Mouse (Mus musculus): ENCODE results near the gene Tnfrsf25. TPM values are rescaled to one million over a fixed set of nuclear protein-coding genes. Genes with fewer than 3 reads are reported as not detected.
A peak's percentile ranks its signal among the peaks of the same experiment; 100 is the strongest.

Tnfrsf25 gene
- polyA plus RNA-seq (2012; rRNA removed) = 7.0 and 10.6 TPM in 2 replicates

GRCm38 (mm10) chr4:152115921-152116612 lies at the start of gene Tnfrsf25:
Gene Tnfrsf25, plus strand, starts transcription at chr4:152115934.
- DNase-seq (ENCODE audit: extremely low spot score in 1 of 2, low spot score in 1 of 2) = no peak

GRCm38 (mm10) chr4:152067280-152067679 lies 48.5 kb upstream of the Tnfrsf25 start:
- no peak for DNase-seq (ENCODE audit: extremely low spot score in 1 of 2, low spot score in 1 of 2)

- no peak for DNase-seq (ENCODE audit: extremely low spot score in 1 of 2, low spot score in 1 of 2)
Measured at GRCm38 (mm10) chr4:152068166-152068724, 47.5 kb upstream of the Tnfrsf25 start.

- no peak for DNase-seq (ENCODE audit: extremely low spot score in 1 of 2, low spot score in 1 of 2)
Measured at GRCm38 (mm10) chr4:152069245-152069644, 46.5 kb upstream of the Tnfrsf25 start.

GRCm38 (mm10) chr4:152070494-152071396 lies 45.0 kb upstream of the Tnfrsf25 start:
- DNase-seq (ENCODE audit: extremely low spot score in 1 of 2, low spot score in 1 of 2) = no peak

- DNase-seq (ENCODE audit: extremely low spot score in 1 of 2, low spot score in 1 of 2) = no peak
Measured at GRCm38 (mm10) chr4:152072121-152072601, 43.6 kb upstream of the Tnfrsf25 start, which contains the start of gene Plekhg5. Gene Plekhg5, plus strand, starts transcription at chr4:152072498.

GRCm38 (mm10) chr4:152072655-152073054 lies 43.1 kb upstream of the Tnfrsf25 start:
- no peak for DNase-seq (ENCODE audit: extremely low spot score in 1 of 2, low spot score in 1 of 2)

- no peak for DNase-seq (ENCODE audit: extremely low spot score in 1 of 2, low spot score in 1 of 2)
Measured at GRCm38 (mm10) chr4:152073715-152074114, 42.0 kb upstream of the Tnfrsf25 start.

- DNase-seq (ENCODE audit: extremely low spot score in 1 of 2, low spot score in 1 of 2) = no peak
Measured at GRCm38 (mm10) chr4:152074548-152074947, 41.2 kb upstream of the Tnfrsf25 start.

- no peak for DNase-seq (ENCODE audit: extremely low spot score in 1 of 2, low spot score in 1 of 2)
Measured at GRCm38 (mm10) chr4:152077191-152077590, 38.5 kb upstream of the Tnfrsf25 start.

GRCm38 (mm10) chr4:152078105-152078530 lies 37.6 kb upstream of the Tnfrsf25 start:
- DNase-seq (ENCODE audit: extremely low spot score in 1 of 2, low spot score in 1 of 2) = no peak

GRCm38 (mm10) chr4:152079261-152079660 lies 36.5 kb upstream of the Tnfrsf25 start:
- no peak for DNase-seq (ENCODE audit: extremely low spot score in 1 of 2, low spot score in 1 of 2)

- no peak for DNase-seq (ENCODE audit: extremely low spot score in 1 of 2, low spot score in 1 of 2)
Measured at GRCm38 (mm10) chr4:152079931-152080330, 35.8 kb upstream of the Tnfrsf25 start.

- DNase-seq (ENCODE audit: extremely low spot score in 1 of 2, low spot score in 1 of 2) = no peak
Measured at GRCm38 (mm10) chr4:152083611-152084220, 32.0 kb upstream of the Tnfrsf25 start.

- DNase-seq (ENCODE audit: extremely low spot score in 1 of 2, low spot score in 1 of 2) = no peak
Measured at GRCm38 (mm10) chr4:152084616-152085015, 31.1 kb upstream of the Tnfrsf25 start.

- peak in 1 of 2 experiments; percentile 55 for DNase-seq (ENCODE audit: extremely low spot score in 1 of 2, low spot score in 1 of 2)
Measured at GRCm38 (mm10) chr4:152086505-152087210, 29.1 kb upstream of the Tnfrsf25 start.

- DNase-seq (ENCODE audit: extremely low spot score in 1 of 2, low spot score in 1 of 2) = no peak
Measured at GRCm38 (mm10) chr4:152087211-152088081, 28.3 kb upstream of the Tnfrsf25 start.

GRCm38 (mm10) chr4:152088133-152088532 lies 27.6 kb upstream of the Tnfrsf25 start:
- DNase-seq (ENCODE audit: extremely low spot score in 1 of 2, low spot score in 1 of 2) = peak in 1 of 2 experiments; percentile 76

- DNase-seq (ENCODE audit: extremely low spot score in 1 of 2, low spot score in 1 of 2) = peak; percentile 86 to 90
Measured at GRCm38 (mm10) chr4:152088556-152089120, 27.1 kb upstream of the Tnfrsf25 start.

Measured in frontal cortex, adult 2 months (tissue).